Mouse (Mus musculus): ENCODE results near the gene Stpg2.

- TF ChIP-seq GATA1 (IDR thresholded peaks at IDR 0.05; ENCODE audit: low read length) (no peak), TAL1 (IDR thresholded peaks at IDR 0.05; ENCODE audit: low read length) (no peak)
Measured at GRCm38 (mm10) chr3:139578496-139578895, 373.0 kb downstream of the Stpg2 start.

Data from erythroblast, embryonic 14.5 days (primary cell).